Comparison of ENCODE assay signal across 9 mouse cellular contexts in the genomic region with DNA sequence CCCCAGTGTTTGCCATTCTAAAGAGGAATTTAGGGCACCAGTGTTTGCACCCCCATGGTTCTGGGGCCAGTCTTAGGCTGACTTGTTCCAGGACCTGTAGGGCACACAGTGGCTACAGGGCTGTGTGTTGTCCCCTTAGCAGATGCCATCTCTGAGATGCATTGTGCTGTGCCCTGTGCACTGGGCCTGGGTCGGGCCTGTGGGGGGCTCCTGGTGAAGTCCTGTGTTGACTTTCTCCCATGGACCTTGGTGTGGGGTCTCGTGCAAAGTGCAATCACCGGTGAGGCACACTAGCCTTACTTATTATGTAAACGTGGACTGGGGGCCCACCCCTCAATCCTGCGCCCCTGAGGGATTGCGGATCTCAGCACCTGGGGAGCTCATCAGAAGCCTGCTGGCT. TPM values are rescaled to one million over a fixed set of nuclear protein-coding genes. Genes with fewer than 3 reads are reported as not detected.
DNase-seq lines count a peak whose midpoint lies in the region; ATAC-seq and TF ChIP-seq lines count a peak whose summit lies in the region.
"Had no signal": no experiment of that assay in that cellular context is flagged by ENCODE, and none has a peak within 500 bp of the region (broad histone marks: within the 10 kb centered on the region; RNA-seq: fewer than 3 reads in every experiment).

No protein-coding gene starts in this region.

- no peaks in the 10 kb centered on the region for H3K9me3 ChIP-seq in heart, embryonic 16.5 days (replicated peaks; ENCODE audit: control insufficient read depth, low read length)
- H3K9me3 ChIP-seq in limb, embryonic 13.5 days = no peaks in the 10 kb centered on the region

- no peak for TF ChIP-seq CTCF in thymus, adult 2 months (IDR thresholded peaks at IDR 0.05; ENCODE audit: borderline replicate concordance, control insufficient read depth, extremely low read depth, insufficient read depth, low read length, poor library complexity)

- peaks cover 34% of the 10 kb centered on the region for H3K36me3 ChIP-seq in heart, embryonic 16.5 days (ENCODE audit: control insufficient read depth, insufficient read depth)
- peaks cover 40% of the 10 kb centered on the region for H3K36me3 ChIP-seq in thymus, adult 2 months (ENCODE audit: control insufficient read depth, insufficient read depth, low read length)
- peaks cover 53% of the 10 kb centered on the region for H3K36me3 ChIP-seq in limb, embryonic 13.5 days

- H3K4me2 ChIP-seq in heart, embryonic 16.5 days (ENCODE audit: low read depth, low read length) = peak overlapping the region; percentile 19; the same call in 1 of the 2 replicates
- H3K4me2 ChIP-seq in limb, embryonic 13.5 days (replicated peaks) = peak overlapping the region; percentile 31

- H3K4me1 ChIP-seq in heart, embryonic 16.5 days (ENCODE audit: control insufficient read depth, insufficient read depth, low read length) = peaks cover 42% of the 10 kb centered on the region
- H3K4me1 ChIP-seq in thymus, adult 2 months (replicated peaks; ENCODE audit: control insufficient read depth, insufficient read depth, low read length) = peaks cover 62% of the 10 kb centered on the region
- H3K4me1 ChIP-seq in limb, embryonic 13.5 days = peaks cover 61% of the 10 kb centered on the region

- H3K27me3 ChIP-seq in heart, embryonic 16.5 days (ENCODE audit: control insufficient read depth, insufficient read depth, low read length) = no peaks in the 10 kb centered on the region
- H3K27me3 ChIP-seq in thymus, adult 2 months (ENCODE audit: control insufficient read depth, insufficient read depth, low read length) = no peaks in the 10 kb centered on the region
- peaks cover 12% of the 10 kb centered on the region; the same call in 1 of the 2 replicates for H3K27me3 ChIP-seq in limb, embryonic 13.5 days

- H3K9ac ChIP-seq in heart, embryonic 16.5 days (ENCODE audit: low read length) = 0 out of 2 replicates have a peak overlapping the region, but pooled peaks have one; percentile 20
- peak overlapping the region; percentile 32; the same call in 1 of the 2 replicates for H3K9ac ChIP-seq in limb, embryonic 13.5 days

- no peak for DNase-seq in heart, adult 8-10 months (ENCODE audit: low spot score)
- DNase-seq in thymus, adult 2 months = peak; percentile 11
- no peak for DNase-seq in thymus, postnatal 4 days
- no peak for DNase-seq in embryo, embryonic 11 days
- no peak for DNase-seq in left cerebral cortex, postnatal 14 days (ENCODE audit: low spot score in 2 of 2)
- DNase-seq in spleen, postnatal 36 days (ENCODE audit: low spot score in 2 of 2) = no peak
- DNase-seq: cerebellum, adult 9-10 months had no signal

- no peak for ATAC-seq in heart, embryonic 16.5 days (replicated peaks; ENCODE audit: extremely low read depth, insufficient read depth, low FRiP score)
- ATAC-seq in limb, embryonic 13.5 days (ENCODE audit: low FRiP score, low read depth) = no peak

- 81% methylated on average over 6 of the region's 6 CpGs for WGBS in heart, embryonic 16.5 days
- 97% methylated on average over 6 of the region's 6 CpGs for WGBS in thymus, adult 2 months
- WGBS in limb, embryonic 13.5 days = 76% methylated on average over 6 of the region's 6 CpGs

- intact Hi-C loops in left cerebral cortex, postnatal 14 days (cut with DNase I) = loop anchor here (5.0 kb wide), 1 partner anchor 40 kb away; a partner anchor contains a TSS

- TF ChIP-seq POLR2A in thymus, adult 2 months (IDR thresholded peaks at IDR 0.05; ENCODE audit: control insufficient read depth, extremely low read depth, insufficient read depth, low read length, poor library complexity) = no peak

- no peak overlapping the region for H3K4me3 ChIP-seq in heart, embryonic 16.5 days (ENCODE audit: low read length)
- H3K4me3 ChIP-seq in thymus, adult 2 months (ENCODE audit: control insufficient read depth, insufficient read depth, low read length) = no peak overlapping the region
- H3K4me3 ChIP-seq in limb, embryonic 13.5 days = peak overlapping the region; percentile 1; the same call in 1 of the 2 replicates

- peak overlapping the region; percentile 32; the same call in 1 of the 2 replicates for H3K27ac ChIP-seq in heart, embryonic 16.5 days (ENCODE audit: low read length)
- no peak overlapping the region for H3K27ac ChIP-seq in thymus, adult 2 months (ENCODE audit: control insufficient read depth, insufficient read depth, low read length)
- peak overlapping the region; percentile 1; the same call in 1 of the 2 replicates for H3K27ac ChIP-seq in limb, embryonic 13.5 days

RNA-seq across cellular contexts. Expression of a gene that starts 3.1 kb away (rescaled TPM):
- 529 and 769 TPM in 2 replicates for polyA plus RNA-seq in heart, embryonic 16.5 days (2015; fragmentation: Nextera tagmentation; extraction: Ambion mirVana)
- total RNA-seq in heart, adult 8-10 months (2022) = 1,000 to 10,000 TPM; 1,133 to 1,192 (median 1,173) TPM
- 3,110 and 3,125 TPM in 2 replicates for polyA plus RNA-seq in thymus, adult 2 months (2012; rRNA removed)
- polyA plus RNA-seq in limb, embryonic 13.5 days (2015; fragmentation: Nextera tagmentation; extraction: Ambion mirVana) = 477 and 492 TPM in 2 replicates
- total RNA-seq in left cerebral cortex, postnatal 14 days (2021) = 100 to 1,000 TPM; 573 to 615 TPM

RNA-seq across cellular contexts. Expression of a gene that starts 11.9 kb away (rescaled TPM):
- polyA plus RNA-seq in heart, embryonic 16.5 days (2015; fragmentation: Nextera tagmentation; extraction: Ambion mirVana) = 19.5 and 24.5 TPM in 2 replicates
- total RNA-seq in heart, adult 8-10 months (2022) = 10 to 100 TPM in 2 of 4 experiments, 1 to 10 TPM in 2; 5.4 to 12.1 (median 9.1) TPM
- polyA plus RNA-seq in thymus, adult 2 months (2012; rRNA removed) = 100 and 115 TPM in 2 replicates
- 68.8 and 69.8 TPM in 2 replicates for polyA plus RNA-seq in limb, embryonic 13.5 days (2015; fragmentation: Nextera tagmentation; extraction: Ambion mirVana)
- 10 to 100 TPM; 14.1 to 15.9 TPM for total RNA-seq in left cerebral cortex, postnatal 14 days (2021)

RNA-seq across cellular contexts. Expression of a gene that starts 17.4 kb away (rescaled TPM):
- polyA plus RNA-seq in heart, embryonic 16.5 days (2015; fragmentation: Nextera tagmentation; extraction: Ambion mirVana) = 57.4 and 59.7 TPM in 2 replicates
- total RNA-seq in heart, adult 8-10 months (2022) = 10 to 100 TPM; 47.7 to 54.1 (median 50.9) TPM
- polyA plus RNA-seq in thymus, adult 2 months (2012; rRNA removed) = 73.1 and 81.0 TPM in 2 replicates
- 89.8 and 89.9 TPM in 2 replicates for polyA plus RNA-seq in limb, embryonic 13.5 days (2015; fragmentation: Nextera tagmentation; extraction: Ambion mirVana)
- 100 to 1,000 TPM; 102 to 109 TPM for total RNA-seq in left cerebral cortex, postnatal 14 days (2021)

RNA-seq across cellular contexts. Expression of a gene that starts 38.4 kb away (rescaled TPM):
- 1.1 and 1.3 TPM in 2 replicates for polyA plus RNA-seq in heart, embryonic 16.5 days (2015; fragmentation: Nextera tagmentation; extraction: Ambion mirVana)
- under 1 TPM; 0.37 to 0.78 (median 0.54) TPM for total RNA-seq in heart, adult 8-10 months (2022)
- 9.5 and 10.6 TPM in 2 replicates for polyA plus RNA-seq in thymus, adult 2 months (2012; rRNA removed)
- polyA plus RNA-seq in limb, embryonic 13.5 days (2015; fragmentation: Nextera tagmentation; extraction: Ambion mirVana) = 1.6 and 1.9 TPM in 2 replicates
- 1 to 10 TPM; 2.2 to 3.2 TPM for total RNA-seq in left cerebral cortex, postnatal 14 days (2021)

RNA-seq across cellular contexts. Expression of a gene that starts 38.5 kb away (rescaled TPM):
- 29.6 and 31.0 TPM in 2 replicates for polyA plus RNA-seq in heart, embryonic 16.5 days (2015; fragmentation: Nextera tagmentation; extraction: Ambion mirVana)
- 10 to 100 TPM in 1 of 4 experiments, 1 to 10 TPM in 3; 6.8 to 12.7 (median 9.3) TPM for total RNA-seq in heart, adult 8-10 months (2022)
- 22.5 and 28.8 TPM in 2 replicates for polyA plus RNA-seq in thymus, adult 2 months (2012; rRNA removed)
- 13.8 and 18.4 TPM in 2 replicates for polyA plus RNA-seq in limb, embryonic 13.5 days (2015; fragmentation: Nextera tagmentation; extraction: Ambion mirVana)
- total RNA-seq in left cerebral cortex, postnatal 14 days (2021) = 1 to 10 TPM; 1.3 to 2.7 TPM
